Mouse (Mus musculus): ENCODE measurements at regions not wholly inside any gene's neighbourhood (a gene's known extent, or its start where the extent isn't known, plus 50 kb on each side); places are given as distances from the start of the nearest gene placed in this dataset.

- no peak for DNase-seq (ENCODE audit: low spot score in 2 of 2)
Measured at GRCm38 (mm10) chr11:19813549-19813948, 110.6 kb upstream of the Spred2 start.

DNA sequence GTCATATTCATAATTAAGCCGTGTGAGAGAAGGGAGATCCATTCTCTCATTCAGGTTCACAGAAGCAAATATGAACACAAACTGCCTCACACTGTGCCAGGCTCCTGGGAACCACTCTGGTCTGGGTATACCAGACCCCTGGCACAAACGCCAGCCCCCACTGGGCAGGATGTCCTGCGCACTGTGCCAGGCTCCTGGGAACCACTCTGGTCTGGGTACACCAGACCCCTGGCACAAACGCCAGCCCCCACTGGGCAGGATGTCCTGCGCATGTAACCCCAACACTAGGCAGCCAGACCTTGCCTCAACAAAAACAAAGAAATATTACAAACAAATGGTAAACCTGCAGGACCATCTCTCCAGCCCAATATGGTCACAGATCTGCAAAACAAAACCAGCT lies 101.2 kb upstream of the Spred2 start:
- DNase-seq (ENCODE audit: low spot score in 2 of 2) = no peak

GRCm38 (mm10) chr11:19823461-19823895 lies 100.7 kb upstream of the Spred2 start:
- peak in 1 of 2 experiments; percentile 51 for DNase-seq (ENCODE audit: low spot score in 2 of 2)

GRCm38 (mm10) chr11:19826481-19827185 lies 97.5 kb upstream of the Spred2 start:
- DNase-seq (ENCODE audit: low spot score in 2 of 2) = no peak

- no peak for DNase-seq (ENCODE audit: low spot score in 2 of 2)
Measured at GRCm38 (mm10) chr11:19827996-19828395, 96.2 kb upstream of the Spred2 start.

GRCm38 (mm10) chr11:19828959-19829401 lies 95.2 kb upstream of the Spred2 start:
- DNase-seq (ENCODE audit: low spot score in 2 of 2) = no peak

DNA sequence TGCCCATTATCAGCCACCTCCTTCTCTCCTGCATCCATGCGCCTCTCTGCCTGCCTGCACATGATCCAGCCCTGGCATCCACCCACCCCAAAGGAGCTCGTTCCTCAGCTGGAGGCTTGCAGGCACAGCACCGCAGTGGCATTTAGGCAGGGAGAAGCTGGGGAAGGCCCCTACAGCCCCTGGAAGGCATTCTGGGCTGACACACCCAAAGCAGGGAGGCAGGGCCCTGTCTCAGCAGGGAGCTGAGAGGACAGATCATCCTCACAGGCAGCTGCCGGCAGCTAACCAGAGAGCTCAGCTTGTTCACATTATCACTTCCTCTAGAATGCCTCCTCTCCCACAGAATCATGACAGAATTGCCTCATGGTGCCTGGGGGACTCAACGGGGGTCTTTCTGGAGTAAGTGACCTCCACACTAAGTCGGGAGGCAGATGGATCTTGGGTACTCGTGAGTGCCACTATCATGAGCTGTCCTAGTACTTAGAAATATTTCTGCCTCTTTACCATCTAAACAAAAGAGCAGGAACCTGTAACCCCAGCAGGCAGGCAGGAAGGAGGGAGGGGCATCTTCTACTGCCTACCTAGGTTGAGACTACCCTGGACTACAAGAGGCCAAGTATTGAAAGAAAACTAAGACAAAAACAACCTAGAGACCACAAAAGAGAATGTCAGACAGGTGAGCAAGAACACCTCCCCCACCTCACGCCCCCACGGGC lies 94.5 kb upstream of the Spred2 start:
- DNase-seq (ENCODE audit: low spot score in 2 of 2) = no peak

GRCm38 (mm10) chr11:19830280-19831062 lies 93.7 kb upstream of the Spred2 start:
- DNase-seq (ENCODE audit: low spot score in 2 of 2) = peak in 1 of 2 experiments; percentile 40

- DNase-seq (ENCODE audit: low spot score in 2 of 2) = no peak
Measured at GRCm38 (mm10) chr11:19834561-19834960, 89.6 kb upstream of the Spred2 start.

DNA sequence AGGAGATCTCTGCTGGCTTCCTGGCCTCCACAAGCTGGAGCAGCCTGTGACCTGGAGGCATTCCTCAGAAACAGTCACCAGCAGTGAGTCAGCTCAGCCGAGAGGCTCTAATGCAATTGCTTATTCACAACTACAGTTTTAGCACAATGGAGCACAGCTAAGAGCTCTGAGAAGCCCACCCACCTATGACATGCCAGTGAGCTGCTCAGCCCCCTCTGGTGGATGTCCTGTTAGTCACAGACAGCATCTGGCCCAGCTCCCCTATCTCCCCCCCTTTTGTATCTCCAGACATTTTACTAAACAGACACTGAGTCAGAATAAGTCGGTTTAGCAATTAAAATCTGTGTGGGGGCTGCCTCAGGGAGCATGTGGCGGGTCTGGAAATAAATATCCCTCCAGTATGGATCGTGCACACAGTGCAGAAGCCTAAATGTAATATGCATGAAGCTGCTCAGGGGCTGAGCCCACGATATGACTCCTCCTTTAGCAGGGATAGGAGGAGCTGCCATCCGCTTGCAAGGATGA lies 88.9 kb upstream of the Spred2 start:
- DNase-seq (ENCODE audit: low spot score in 2 of 2) = peak; percentile 45 to 91

DNA sequence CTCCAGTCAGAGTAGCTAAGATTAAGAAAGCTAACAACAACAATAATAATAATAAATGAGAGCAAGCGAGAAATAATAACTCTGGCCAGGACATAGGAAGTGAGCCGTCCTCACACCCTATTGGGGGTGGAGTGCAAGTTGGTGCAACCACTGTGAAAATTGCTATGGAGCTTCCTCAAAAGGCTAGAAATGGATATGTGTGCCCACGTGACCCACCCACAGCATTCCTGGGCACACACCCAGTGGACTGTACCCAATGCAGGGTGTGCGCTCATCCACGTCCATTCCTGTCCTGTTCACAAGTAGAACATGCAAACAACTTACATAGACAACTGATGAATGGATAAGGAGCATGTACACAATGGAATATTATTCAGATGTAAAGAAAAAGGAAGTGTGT lies 85.2 kb upstream of the Spred2 start:
- DNase-seq (ENCODE audit: low spot score in 2 of 2) = no peak

- peak in 1 of 2 experiments; percentile 38 for DNase-seq (ENCODE audit: low spot score in 2 of 2)
Measured at GRCm38 (mm10) chr11:19843084-19843483, 81.1 kb upstream of the Spred2 start.

- no peak for DNase-seq (ENCODE audit: low spot score in 2 of 2)
Measured at GRCm38 (mm10) chr11:19847910-19848309, 76.3 kb upstream of the Spred2 start.

GRCm38 (mm10) chr11:19848412-19848811 lies 75.8 kb upstream of the Spred2 start:
- no peak for DNase-seq (ENCODE audit: low spot score in 2 of 2)

GRCm38 (mm10) chr11:19849347-19849811 lies 74.8 kb upstream of the Spred2 start:
- DNase-seq (ENCODE audit: low spot score in 2 of 2) = no peak

GRCm38 (mm10) chr11:19849844-19850420 lies 74.2 kb upstream of the Spred2 start:
- DNase-seq (ENCODE audit: low spot score in 2 of 2) = no peak

GRCm38 (mm10) chr11:19851022-19851615 lies 73.1 kb upstream of the Spred2 start:
- no peak for DNase-seq (ENCODE audit: low spot score in 2 of 2)

- no peak for DNase-seq (ENCODE audit: low spot score in 2 of 2)
Measured at GRCm38 (mm10) chr11:19861596-19861995, 62.6 kb upstream of the Spred2 start.

GRCm38 (mm10) chr11:19863327-19863726 lies 60.8 kb upstream of the Spred2 start:
- no peak for DNase-seq (ENCODE audit: low spot score in 2 of 2)

DNA sequence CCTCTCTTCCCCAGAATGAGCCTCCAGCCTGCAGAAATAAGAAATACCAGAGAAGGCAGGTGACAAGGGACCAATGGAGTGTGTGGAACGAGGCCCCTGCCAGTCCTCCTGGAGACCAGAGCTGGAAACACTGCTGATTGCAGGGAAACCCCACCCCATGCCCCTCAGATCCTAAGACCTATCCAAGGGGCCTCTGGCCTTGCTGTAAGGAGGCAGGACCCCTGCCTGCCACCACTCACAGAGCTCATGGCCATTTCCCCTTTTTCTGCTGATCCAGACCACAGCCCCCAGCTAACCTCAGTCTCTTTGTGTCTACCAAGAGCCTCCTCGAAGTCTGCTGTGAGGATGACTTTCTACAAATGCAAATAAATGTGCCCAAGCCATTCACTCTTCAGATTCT lies 57.9 kb upstream of the Spred2 start:
- no peak for DNase-seq (ENCODE audit: low spot score in 2 of 2)

DNA sequence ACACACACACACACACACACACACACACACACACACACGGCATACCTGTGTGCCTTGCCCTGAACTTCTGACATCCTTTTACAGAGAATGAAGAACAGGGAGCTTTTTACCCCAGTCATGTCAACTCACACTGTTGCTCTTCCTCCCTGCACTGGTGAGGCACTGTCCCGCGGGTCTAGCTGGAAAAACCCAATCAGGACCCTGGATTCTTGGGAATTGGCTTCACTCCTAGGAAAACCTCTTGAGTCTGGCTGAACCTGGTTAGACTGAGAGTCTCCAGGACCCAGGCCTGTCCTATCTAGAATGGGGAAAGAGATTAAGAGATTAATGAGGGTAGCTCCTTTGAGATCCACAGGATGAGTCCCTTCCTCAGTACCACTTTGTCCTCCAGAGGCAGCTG lies 54.5 kb upstream of the Spred2 start:
- DNase-seq (ENCODE audit: low spot score in 2 of 2) = no peak

Measured in left cerebral cortex, adult 8-10 months (tissue).